Mouse (Mus musculus) liver, embryonic 12.5 days (tissue): ENCODE measurements around the gene Pot1a. TPM values are rescaled to one million over a fixed set of nuclear protein-coding genes. Genes with fewer than 3 reads are reported as not detected.

Experiments used
- ATAC-seq: fragments of 200-750 bp; cut with Nextera tagmentation; 2 replicates; pipeline ENCODE4 v1.8.0; 2017; ENCODE audit warnings: moderate number of reproducible peaks, mild to moderate bottlenecking, moderate library complexity
- H3K27ac ChIP-seq: fragments of 300-500 bp; sonication (generic); 2 replicates; pipeline ENCODE4 v1.5.1; 2016; ENCODE audit warnings: mild to moderate bottlenecking
- H3K27me3 ChIP-seq: fragments of 300-500 bp; sonication (generic); replicated peaks from 2 replicates; pipeline ENCODE4 v1.6.1; 2016; ENCODE audit warnings: mild to moderate bottlenecking, moderate library complexity
- H3K36me3 ChIP-seq: fragments of 300-500 bp; sonication (generic); 2 replicates; pipeline ENCODE4 v1.6.1; 2016; ENCODE audit warnings: mild to moderate bottlenecking, moderate library complexity
- H3K4me1 ChIP-seq: fragments of 300-500 bp; sonication (generic); 2 replicates; pipeline ENCODE4 v1.6.1; 2016
- H3K4me2 ChIP-seq: fragments of 300-500 bp; sonication (generic); 2 replicates; pipeline ENCODE4 v1.6.1; 2016; ENCODE audit warnings: mild to moderate bottlenecking, moderate library complexity
- H3K4me3 ChIP-seq: fragments of 300-500 bp; sonication (generic); 2 replicates; pipeline ENCODE4 v1.5.1; 2016; ENCODE audit warnings: mild to moderate bottlenecking, moderate library complexity
- H3K9ac ChIP-seq: fragments of 300-500 bp; sonication (generic); 2 replicates; pipeline ENCODE4 v1.6.1; 2016; ENCODE audit warnings: mild to moderate bottlenecking, moderate library complexity
- H3K9me3 ChIP-seq: fragments of 300-500 bp; sonication (generic); replicated peaks from 2 replicates; pipeline ENCODE4 v1.6.1; 2016; ENCODE audit warnings: mild to moderate bottlenecking, moderate library complexity
- WGBS: fragments of 180-500 bp; shearing (Covaris S2); methylation state at CpG from one replicate; pipeline ENCODE4 v1.1.7; 2016; ENCODE audit not compliant: insufficient replicate concordance; 5-methylcytosine and 5-hydroxymethylcytosine counted together
- polyA plus RNA-seq: library from polyadenylated mRNA; unstranded; fragments of >200 nt; fragmentation: Nextera tagmentation; extraction: Ambion mirVana; gene quantifications from 2 replicates; pipeline ENCODE4 v1.2.1, GENCODE M21; 2016

Gene Pot1a
- 26.2 and 26.3 TPM in 2 replicates for polyA plus RNA-seq

DNA sequence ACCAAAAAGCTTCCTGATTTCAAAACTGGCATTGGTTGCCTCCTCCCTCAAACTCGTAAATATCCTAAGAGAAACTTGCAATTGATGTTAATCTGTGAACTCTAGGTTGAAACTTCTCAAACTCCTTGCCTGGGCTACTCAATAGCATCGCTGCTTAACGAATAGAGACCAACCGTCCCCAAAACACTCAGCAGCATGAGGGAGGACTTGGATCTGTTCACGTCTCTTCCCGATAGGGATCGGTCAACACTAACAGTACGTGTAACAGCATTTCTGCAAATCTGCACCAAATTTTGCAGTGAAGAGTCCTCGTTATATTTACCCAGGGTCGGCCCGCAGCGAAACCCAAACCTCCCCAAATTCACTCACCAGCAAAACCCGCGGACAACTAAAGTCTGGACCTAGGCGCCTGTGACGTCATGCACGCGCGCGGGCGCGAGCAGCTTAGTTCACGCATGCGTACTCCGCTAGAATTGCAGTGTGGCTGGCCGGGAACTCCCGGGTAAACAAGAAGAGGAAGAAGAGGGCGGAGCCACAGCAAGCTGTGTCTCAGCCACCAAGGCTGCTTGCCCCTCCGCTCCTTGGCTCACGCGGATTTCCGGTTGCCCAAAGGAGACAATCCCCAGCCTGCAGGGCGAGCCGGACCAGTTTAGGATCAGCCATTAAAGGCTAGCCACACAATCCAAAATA, at the start of gene Pot1a:
Gene Pot1a (minus strand): TSS at position 441 of the 690 bp plus-strand sequence.
- Histone ChIP-seq H3K9ac (peak within 1 kb of the TSS; percentile 77), H3K4me3 (peak within 1 kb of the TSS; percentile 72), H3K27me3 (no peaks in the 10 kb centered on the region), H3K4me1 (peaks cover 17% of the 10 kb centered on the region; the same call in 1 of the 2 replicates), H3K4me2 (peak within 1 kb of the TSS; percentile 70), H3K9me3 (no peaks in the 10 kb centered on the region), H3K27ac (peak within 1 kb of the TSS; percentile 92), H3K36me3 (peaks cover 15% of the 10 kb centered on the region)
- peak; percentile 98 for ATAC-seq
- under 1% methylated on average over 34 of the region's 34 CpGs for WGBS

DNA sequence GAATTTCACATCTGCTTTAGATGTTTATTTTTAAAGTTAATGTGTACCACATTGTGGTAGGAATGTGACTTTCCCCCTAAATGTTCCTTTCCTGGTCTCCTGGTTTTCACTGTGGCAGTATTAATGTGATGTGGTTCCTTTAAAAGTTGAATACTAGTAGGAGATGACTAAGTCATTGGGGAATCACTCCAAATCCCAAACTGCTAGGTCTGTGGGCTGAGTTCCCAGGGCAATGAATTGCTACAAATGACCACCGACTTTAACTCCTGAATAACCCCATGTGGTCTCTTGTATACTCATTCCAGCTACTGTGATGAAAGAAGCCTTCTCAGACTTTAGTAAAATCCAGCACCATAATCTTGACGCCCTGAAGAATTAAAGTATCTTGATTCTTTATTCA, 27.2 kb upstream of the Pot1a start:
- WGBS, result 43% methylated on average over 2 of the region's 2 CpGs

GRCm38 (mm10) chr6:25806021-25806420, 3.0 kb downstream of the Pot1a start:
- Histone ChIP-seq H3K4me1 (peaks cover 20% of the 10 kb centered on the region; the same call in 1 of the 2 replicates), H3K36me3 (peaks cover 24% of the 10 kb centered on the region), H3K27ac (no peak overlapping the region), H3K4me2 (no peak overlapping the region), H3K4me3 (no peak overlapping the region), H3K9ac (no peak overlapping the region), H3K9me3 (no peaks in the 10 kb centered on the region), H3K27me3 (no peaks in the 10 kb centered on the region)
- no peak for ATAC-seq
- WGBS, result 85% methylated on average over 3 of the region's 3 CpGs

More for the DNA sequence above, 27.2 kb upstream of the Pot1a start:
- Histone ChIP-seq H3K27ac (no peak overlapping the region), H3K36me3 (no peaks in the 10 kb centered on the region), H3K4me1 (no peaks in the 10 kb centered on the region), H3K9me3 (no peaks in the 10 kb centered on the region), H3K4me3 (no peak overlapping the region), H3K9ac (no peak overlapping the region), H3K27me3 (no peaks in the 10 kb centered on the region), H3K4me2 (no peak overlapping the region)
- ATAC-seq, result no peak

- Histone ChIP-seq H3K27me3 (no peaks in the 10 kb centered on the region), H3K4me2 (no peak overlapping the region), H3K9me3 (no peaks in the 10 kb centered on the region), H3K4me3 (no peak overlapping the region), H3K9ac (no peak overlapping the region), H3K36me3 (peaks cover 45% of the 10 kb centered on the region), H3K27ac (no peak overlapping the region), H3K4me1 (peaks cover 17% of the 10 kb centered on the region; the same call in 1 of the 2 replicates)
- WGBS, result 82% methylated on average over 3 of the region's 3 CpGs
- no peak for ATAC-seq
These were observed 6.8 kb downstream of the Pot1a start for GRCm38 (mm10) chr6:25802269-25802668.

GRCm38 (mm10) chr6:25801230-25801629, 7.8 kb downstream of the Pot1a start:
- 89% methylated on average over 6 of the region's 6 CpGs for WGBS
- no peaks in the 10 kb centered on the region for H3K27me3 ChIP-seq
- no peak for ATAC-seq
- H3K36me3 ChIP-seq, result peaks cover 51% of the 10 kb centered on the region
- no peak overlapping the region for H3K27ac ChIP-seq
- no peak overlapping the region for H3K4me2 ChIP-seq
- peaks cover 13% of the 10 kb centered on the region; the same call in 1 of the 2 replicates for H3K4me1 ChIP-seq
- no peak overlapping the region for H3K4me3 ChIP-seq
- H3K9ac ChIP-seq, result no peak overlapping the region
- no peaks in the 10 kb centered on the region for H3K9me3 ChIP-seq

DNA sequence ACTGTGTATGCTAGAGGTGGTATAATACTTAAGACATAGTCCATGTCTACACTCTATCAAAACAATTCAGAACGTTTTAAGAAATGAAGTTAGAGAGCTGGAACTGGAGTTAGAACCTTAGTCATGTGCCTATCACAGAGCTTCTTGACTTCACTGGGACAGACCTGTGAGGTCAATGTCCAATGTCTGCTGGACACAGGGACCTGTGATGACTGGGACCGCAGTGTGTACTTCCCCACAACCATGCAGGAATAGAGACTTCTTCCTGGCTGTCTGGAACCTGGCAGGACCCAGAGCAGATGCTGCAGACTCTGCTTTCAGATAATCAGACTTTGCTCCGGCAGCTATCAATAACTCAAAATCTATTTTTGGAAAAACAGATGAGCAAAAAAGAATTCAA, 40.8 kb downstream of the Pot1a start:
- Histone ChIP-seq H3K4me2 (no peak overlapping the region), H3K27ac (no peak overlapping the region), H3K27me3 (no peaks in the 10 kb centered on the region), H3K9me3 (no peaks in the 10 kb centered on the region), H3K4me1 (no peaks in the 10 kb centered on the region), H3K36me3 (peaks cover 75% of the 10 kb centered on the region), H3K9ac (no peak overlapping the region), H3K4me3 (no peak overlapping the region)
- ATAC-seq, result no peak
- WGBS, result 72% methylated on average over 3 of the region's 3 CpGs

DNA sequence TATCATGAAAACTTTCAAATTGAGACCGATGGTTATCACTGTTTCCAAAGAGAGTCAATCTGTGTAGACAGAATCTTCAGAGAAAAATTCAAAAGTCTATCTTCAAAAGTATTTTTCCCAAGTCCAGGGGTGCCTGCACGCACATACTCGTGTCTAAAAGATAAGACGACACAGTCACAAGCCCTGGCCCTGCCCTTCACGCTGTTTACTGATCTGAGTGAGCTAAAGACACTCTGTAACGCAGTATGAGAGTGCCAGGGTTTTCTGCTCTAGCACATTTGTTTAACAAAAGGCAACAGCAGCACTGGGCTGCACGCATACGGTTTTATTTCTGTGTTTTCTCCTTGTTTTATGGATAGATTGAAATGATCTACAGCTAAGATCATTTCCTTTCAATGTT, 41.5 kb downstream of the Pot1a start:
- Histone ChIP-seq H3K4me2 (no peak overlapping the region), H3K9me3 (no peaks in the 10 kb centered on the region), H3K36me3 (peaks cover 79% of the 10 kb centered on the region), H3K27ac (no peak overlapping the region), H3K4me3 (no peak overlapping the region), H3K4me1 (no peaks in the 10 kb centered on the region), H3K27me3 (no peaks in the 10 kb centered on the region), H3K9ac (no peak overlapping the region)
- no peak for ATAC-seq
- 80% methylated on average over 8 of the region's 8 CpGs for WGBS

DNA sequence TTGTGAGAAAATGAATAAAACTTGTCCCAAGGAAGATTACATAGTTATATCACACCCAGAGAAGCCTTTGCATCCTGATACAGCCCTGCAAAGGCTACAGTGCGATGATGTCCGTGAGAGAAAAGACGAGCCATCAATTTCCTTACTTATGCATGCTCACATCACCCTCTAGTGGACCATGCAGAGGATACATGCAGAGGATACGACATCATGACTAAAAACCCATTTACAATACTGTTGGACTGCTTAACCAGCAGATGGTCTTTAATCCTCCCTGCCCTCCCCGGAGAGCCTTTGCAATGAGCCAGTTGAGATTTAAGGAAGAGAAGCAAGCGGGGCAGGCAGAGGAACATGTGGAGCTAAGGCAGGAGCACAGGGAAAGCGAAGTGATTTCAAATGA, 42.0 kb downstream of the Pot1a start:
- ATAC-seq, result no peak
- Histone ChIP-seq H3K27me3 (no peaks in the 10 kb centered on the region), H3K4me1 (no peaks in the 10 kb centered on the region), H3K9me3 (no peaks in the 10 kb centered on the region), H3K9ac (no peak overlapping the region), H3K27ac (no peak overlapping the region), H3K36me3 (peaks cover 79% of the 10 kb centered on the region), H3K4me2 (no peak overlapping the region), H3K4me3 (no peak overlapping the region)
- 82% methylated on average over 7 of the region's 7 CpGs for WGBS

GRCm38 (mm10) chr6:25766283-25766682, 42.8 kb downstream of the Pot1a start:
- ATAC-seq, result no peak
- H3K27me3 ChIP-seq, result no peaks in the 10 kb centered on the region
- H3K27ac ChIP-seq, result no peak overlapping the region
- WGBS, result 82% methylated on average over 10 of the region's 10 CpGs
- H3K4me1 ChIP-seq, result no peaks in the 10 kb centered on the region
- H3K4me3 ChIP-seq, result no peak overlapping the region
- no peak overlapping the region for H3K9ac ChIP-seq
- H3K9me3 ChIP-seq, result no peaks in the 10 kb centered on the region
- H3K36me3 ChIP-seq, result peaks cover 81% of the 10 kb centered on the region
- no peak overlapping the region for H3K4me2 ChIP-seq

- no peak overlapping the region for H3K9ac ChIP-seq
- no peaks in the 10 kb centered on the region for H3K4me1 ChIP-seq
- no peak overlapping the region for H3K27ac ChIP-seq
- no peak for ATAC-seq
- H3K36me3 ChIP-seq, result peaks cover 59% of the 10 kb centered on the region
- 94% methylated on average over 1 of the region's 1 CpGs for WGBS
- H3K27me3 ChIP-seq, result no peaks in the 10 kb centered on the region
- H3K4me2 ChIP-seq, result no peak overlapping the region
- no peak overlapping the region for H3K4me3 ChIP-seq
- H3K9me3 ChIP-seq, result no peaks in the 10 kb centered on the region
These were observed 56.4 kb downstream of the Pot1a start for GRCm38 (mm10) chr6:25752651-25753050.

DNA sequence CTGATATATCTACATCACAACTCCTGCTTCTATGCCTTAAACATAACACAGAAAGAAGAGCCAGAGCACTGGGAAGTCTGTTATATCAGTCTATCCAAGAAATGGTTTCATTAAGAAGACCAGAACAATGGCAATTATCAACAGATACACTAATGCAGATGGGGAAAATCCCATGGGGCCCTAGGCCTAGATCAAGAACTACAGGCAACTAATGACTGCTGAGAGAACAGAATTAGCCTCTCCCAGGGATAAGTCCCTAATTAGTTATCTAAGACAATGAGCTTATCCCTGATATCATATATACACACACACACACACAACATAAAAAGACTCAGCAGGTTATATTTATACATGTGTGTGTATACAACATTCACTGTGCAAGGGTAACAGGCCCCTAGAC, 72.5 kb downstream of the Pot1a start:
- H3K27me3 ChIP-seq, result no peaks in the 10 kb centered on the region
- no peak overlapping the region for H3K4me3 ChIP-seq
- no peaks in the 10 kb centered on the region for H3K9me3 ChIP-seq
- H3K36me3 ChIP-seq, result no peaks in the 10 kb centered on the region
- no peak overlapping the region for H3K9ac ChIP-seq
- no peaks in the 10 kb centered on the region for H3K4me1 ChIP-seq
- no peak overlapping the region for H3K27ac ChIP-seq
- ATAC-seq, result no peak
- no peak overlapping the region for H3K4me2 ChIP-seq

GRCm38 (mm10) chr6:25726560-25726959, 82.5 kb downstream of the Pot1a start:
- no peaks in the 10 kb centered on the region for H3K27me3 ChIP-seq
- no peaks in the 10 kb centered on the region for H3K4me1 ChIP-seq
- H3K4me2 ChIP-seq, result no peak overlapping the region
- 55% methylated on average over 1 of the region's 1 CpGs for WGBS
- no peaks in the 10 kb centered on the region for H3K9me3 ChIP-seq
- H3K4me3 ChIP-seq, result no peak overlapping the region
- H3K36me3 ChIP-seq, result no peaks in the 10 kb centered on the region
- ATAC-seq, result no peak
- no peak overlapping the region for H3K9ac ChIP-seq
- H3K27ac ChIP-seq, result no peak overlapping the region

GRCm38 (mm10) chr6:25710601-25711000, 98.4 kb downstream of the Pot1a start:
- Histone ChIP-seq H3K9ac (no peak overlapping the region), H3K9me3 (no peaks in the 10 kb centered on the region), H3K4me3 (no peak overlapping the region), H3K27me3 (no peaks in the 10 kb centered on the region), H3K4me1 (no peaks in the 10 kb centered on the region), H3K27ac (no peak overlapping the region), H3K4me2 (no peak overlapping the region), H3K36me3 (no peaks in the 10 kb centered on the region)
- WGBS, result 27% methylated on average over 2 of the region's 2 CpGs
- ATAC-seq, result no peak
